Mouse (Mus musculus): Measurements from ENCODE around the gene Zc2hc1c. TPM values are rescaled to one million over a fixed set of nuclear protein-coding genes. Genes with fewer than 3 reads are reported as not detected.

The Zc2hc1c gene
- total RNA-seq, 4 experiments from 2014 or later = 2.6 to 3.3 (median 3.0) TPM

DNA sequence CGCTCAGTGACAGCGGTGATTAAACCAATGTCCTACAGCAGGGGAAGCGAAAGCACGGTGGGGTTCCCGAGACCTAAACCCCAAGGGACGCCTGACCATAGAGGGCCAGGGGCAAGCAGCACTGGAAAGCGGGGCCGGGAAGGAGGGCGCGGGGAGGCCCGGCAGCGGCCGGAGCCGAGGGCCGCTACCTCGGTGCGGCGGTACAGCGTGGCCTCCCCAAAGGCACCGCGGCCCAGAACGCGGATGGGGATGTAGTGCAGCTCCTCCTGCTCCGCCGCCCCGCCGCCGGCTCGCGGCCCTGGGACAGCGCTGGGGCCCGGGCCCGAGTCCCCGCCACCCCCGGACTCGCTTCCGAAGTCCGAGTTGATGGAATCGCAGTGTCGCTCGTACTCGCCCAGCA is 50.4 kb downstream of the Zc2hc1c start:
- DNase-seq (ENCODE audit: low spot score in 2 of 2) = no peak

DNA sequence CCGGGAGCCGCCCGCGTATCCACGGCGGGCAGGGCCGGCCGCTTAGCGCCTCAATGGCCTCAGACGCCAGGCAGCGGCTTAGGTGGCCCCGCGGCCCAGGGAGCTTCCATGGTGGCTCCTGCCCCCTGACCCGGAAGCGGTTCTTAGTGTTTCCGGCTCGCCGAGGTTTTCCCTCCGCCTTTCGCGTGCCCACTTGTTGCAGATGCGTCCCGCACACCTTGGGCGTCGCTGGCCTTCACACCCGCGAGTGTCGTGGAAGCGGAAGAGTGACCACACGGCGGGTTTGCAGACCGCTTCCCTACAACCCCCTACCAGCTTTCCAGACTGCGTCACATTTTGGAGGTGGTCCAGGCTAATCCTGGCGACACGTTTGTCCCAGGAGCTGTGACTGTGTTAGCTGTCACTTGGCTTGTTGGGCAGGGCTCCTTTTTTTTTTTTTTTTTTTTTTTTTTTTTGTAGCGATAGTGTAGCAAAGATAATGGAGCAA is 50.9 kb downstream of the Zc2hc1c start, which contains the start of gene Nek9:
Gene Nek9, minus strand, starts transcription at position 120 of the 487 bp plus-strand sequence.
- peak; percentile 88 to 89 for DNase-seq (ENCODE audit: low spot score in 2 of 2)

GRCm38 (mm10) chr12:85339947-85340346 is 51.6 kb downstream of the Zc2hc1c start:
- DNase-seq (ENCODE audit: low spot score in 2 of 2) = no peak

DNA sequence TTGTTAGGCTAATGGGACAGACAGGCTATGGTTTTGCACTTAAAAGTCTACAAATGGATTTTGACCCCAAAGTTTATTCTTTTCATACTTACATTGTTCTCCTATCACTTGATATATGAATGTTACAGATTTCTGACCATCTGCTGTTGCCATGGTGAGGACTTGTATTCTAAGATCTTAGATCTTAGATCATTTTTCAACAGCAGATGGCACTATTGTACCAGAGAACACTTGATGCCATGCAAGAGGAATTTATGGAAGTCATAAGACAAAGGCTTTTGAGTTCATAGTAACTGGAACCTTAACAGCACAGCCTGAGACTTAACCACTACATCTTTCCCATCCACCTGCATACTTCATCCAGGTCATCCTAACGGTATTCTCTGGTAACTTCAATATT is 52.7 kb downstream of the Zc2hc1c start:
- no peak for DNase-seq (ENCODE audit: low spot score in 2 of 2)

DNA sequence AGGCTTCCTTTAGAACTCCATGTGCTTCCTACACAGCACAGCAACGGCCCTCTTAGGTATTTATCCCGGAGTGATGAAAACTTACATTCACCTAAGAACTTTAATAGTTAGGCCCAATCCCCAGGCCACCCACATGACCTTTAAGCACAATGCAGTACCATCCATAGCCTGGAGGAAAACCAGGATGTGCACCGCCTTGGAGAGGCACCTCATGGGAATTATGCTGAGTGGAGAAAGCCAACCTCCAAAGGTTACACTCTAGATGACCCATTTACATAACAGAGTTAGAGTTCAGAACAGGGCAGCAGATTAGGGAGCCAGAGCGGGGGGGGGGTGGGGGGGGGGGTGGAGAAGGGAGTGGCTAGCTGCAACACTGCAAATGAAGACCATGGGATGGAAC is 53.9 kb downstream of the Zc2hc1c start:
- no peak for DNase-seq (ENCODE audit: low spot score in 2 of 2)

GRCm38 (mm10) chr12:85344252-85344651 is 55.9 kb downstream of the Zc2hc1c start:
- no peak for DNase-seq (ENCODE audit: low spot score in 2 of 2)

DNA sequence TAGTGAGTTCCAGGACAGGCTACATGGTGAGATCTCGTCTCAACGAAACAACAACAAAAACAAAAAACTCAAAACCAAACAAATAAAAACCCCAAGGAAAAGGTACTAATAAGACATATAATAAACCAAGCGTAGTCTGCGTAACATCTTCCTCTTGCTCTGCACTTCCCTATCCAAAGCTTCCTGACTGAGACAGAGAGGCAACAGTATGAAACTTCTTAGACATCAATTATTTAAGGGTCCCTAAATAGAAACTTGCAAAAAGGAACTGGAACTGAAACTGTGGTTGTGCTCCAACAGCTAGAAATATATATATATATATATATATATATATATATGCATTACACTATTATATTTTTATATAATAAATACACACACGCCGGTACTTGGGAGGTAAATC is 57.2 kb downstream of the Zc2hc1c start:
- DNase-seq (ENCODE audit: low spot score in 2 of 2) = no peak

GRCm38 (mm10) chr12:85346374-85346773 is 58.0 kb downstream of the Zc2hc1c start:
- no peak for DNase-seq (ENCODE audit: low spot score in 2 of 2)

- no peak for DNase-seq (ENCODE audit: low spot score in 2 of 2)
Measured at GRCm38 (mm10) chr12:85347196-85347595, 58.8 kb downstream of the Zc2hc1c start.

DNA sequence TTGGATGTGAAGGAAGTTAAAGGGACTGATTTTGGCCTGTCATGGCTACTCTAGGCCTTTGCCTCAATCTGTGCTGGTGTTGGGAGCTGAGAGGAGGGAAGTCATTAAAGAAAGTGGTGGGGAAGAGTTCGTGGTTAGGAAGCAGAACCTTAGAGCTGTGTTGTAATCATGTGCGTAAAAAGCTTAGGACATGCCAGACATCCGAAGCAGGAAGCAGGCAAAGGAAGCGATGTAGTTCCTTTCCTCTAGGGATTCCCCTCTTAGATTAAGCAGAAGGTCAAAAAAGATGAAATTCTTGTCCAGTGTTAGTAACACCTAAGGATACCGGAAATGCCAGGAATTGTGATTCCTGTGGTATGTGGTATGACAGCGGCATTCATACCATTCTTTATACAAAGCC is 59.9 kb downstream of the Zc2hc1c start:
- no peak for DNase-seq (ENCODE audit: low spot score in 2 of 2)

Small RNA genes within 50 kb of the gene (microRNA-seq; reads per million reads assigned to microRNA genes)
- gene Mir6938 = 0 to 2.1 reads per million in 2 experiments

Other genes with a start within 250 kb of the Zc2hc1c start
- gene Prox2, start 177.8 kb upstream of the Zc2hc1c start, total RNA-seq (2022) = 1 to 10 TPM; 2.8 to 3.3 (median 3.1) TPM
- gene Dlst, start 177.8 kb upstream of the Zc2hc1c start, total RNA-seq (2022) = 100 to 1,000 TPM; 140 to 155 (median 152) TPM
- 10 to 100 TPM; 35.0 to 37.6 (median 36.6) TPM for gene Rps6kl1, start 137.3 kb upstream of the Zc2hc1c start, total RNA-seq (2022)
- gene Pgf, start 110.8 kb upstream of the Zc2hc1c start, total RNA-seq (2022) = 1 to 10 TPM; 2.1 to 4.4 (median 3.1) TPM
- gene Eif2b2, start 69.1 kb upstream of the Zc2hc1c start, total RNA-seq (2022) = 10 to 100 TPM; 64.0 to 73.3 (median 68.1) TPM
- gene Mlh3, start 18.0 kb upstream of the Zc2hc1c start, total RNA-seq (2022) = 10 to 100 TPM; 16.1 to 20.8 (median 17.1) TPM
- gene Acyp1, start 153 bp upstream of the Zc2hc1c start, total RNA-seq (2022) = 10 to 100 TPM; 28.9 to 36.7 (median 30.1) TPM
- gene Nek9, start 50.8 kb downstream of the Zc2hc1c start, total RNA-seq (2022) = 10 to 100 TPM; 37.2 to 40.5 (median 38.7) TPM
- gene Tmed10, start 86.3 kb downstream of the Zc2hc1c start, total RNA-seq (2022) = 100 to 1,000 TPM; 169 to 181 (median 175) TPM
- gene Fos, start 185.3 kb downstream of the Zc2hc1c start, total RNA-seq (2022) = 10 to 100 TPM in 3 of 4 experiments, 1 to 10 TPM in 1; 5.8 to 37.3 (median 25.8) TPM